Comparison of ENCODE assay signal across 8 mouse cellular contexts in genomic region chr11:59778181-59778873, GRCm38 (mm10). TPM values are rescaled to one million over a fixed set of nuclear protein-coding genes. Genes with fewer than 3 reads are reported as not detected.
DNase-seq lines count a peak whose midpoint lies in the region; ATAC-seq and TF ChIP-seq lines count a peak whose summit lies in the region.

No protein-coding gene starts in this region.

- no peaks in the 10 kb centered on the region for H3K27me3 ChIP-seq in CH12.LX (replicated peaks)
- no peaks in the 10 kb centered on the region for H3K27me3 ChIP-seq in embryonic facial prominence, embryonic 13.5 days
- no peaks in the 10 kb centered on the region for H3K27me3 ChIP-seq in heart, embryonic 13.5 days (replicated peaks)
- H3K27me3 ChIP-seq in lung, postnatal 0 days (replicated peaks; ENCODE audit: insufficient read depth, low read length) = no peaks in the 10 kb centered on the region

- no peaks in the 10 kb centered on the region for H3K79me2 ChIP-seq in CH12.LX (replicated peaks; ENCODE audit: control insufficient read depth, extremely low read depth, insufficient read depth, poor library complexity, severe bottlenecking)

- in situ Hi-C loops in CH12.LX (cut with MboI; ENCODE audit: low pct_ligation_motif_present, low pct_unique_long_range_greater_than_20kb, low sequenced_read_pairs) = no loop called here

- DNase-seq in CH12.LX (ENCODE audit: extremely low read depth) = peak; percentile 90
- DNase-seq in adrenal gland, postnatal 14 days = peak; percentile 90
- peak; percentile 39 for DNase-seq in large intestine, adult 2 months (ENCODE audit: low read depth, low spot score)
- DNase-seq in lung, postnatal 0 days (ENCODE audit: low spot score) = peak; percentile 87
- DNase-seq in right cerebral cortex, postnatal 14 days = peak; percentile 78
- peak; percentile 82 for DNase-seq in urinary bladder, postnatal 14 days (ENCODE audit: low spot score)

- TF ChIP-seq CTCF in CH12.LX (conservative IDR thresholded peaks at IDR 0.05 in 1 of 2, IDR thresholded peaks at IDR 0.05 in 1 of 2; ENCODE audit: low read depth in 2 of 2, low read length in 2 of 2) = peak; percentile 99 to 100
- peak; percentile 99 for TF ChIP-seq CTCF in lung, postnatal 0 days (IDR thresholded peaks at IDR 0.05)

- ATAC-seq in embryonic facial prominence, embryonic 13.5 days (ENCODE audit: insufficient number of reproducible peaks, insufficient read depth, low FRiP score, low TSS enrichment, low read depth) = no peak
- peak; percentile 14; the same call in 1 of the 2 replicates for ATAC-seq in heart, embryonic 13.5 days (ENCODE audit: extremely low read depth, insufficient number of reproducible peaks, low FRiP score, low TSS enrichment)
- ATAC-seq in lung, postnatal 0 days = peak; percentile 75

- dilution Hi-C loops in CH12.LX (cut with MboI; ENCODE audit: extremely low pct_ligation_motif_present, extremely low pct_unique_long_range_greater_than_20kb, low sequenced_read_pairs) = loop anchor here (25.0 kb wide), 1 partner anchor 166 kb away; no protein-coding TSS in a partner anchor

- no peak for TF ChIP-seq EP300 in CH12.LX (IDR thresholded peaks at IDR 0.05; ENCODE audit: low read length)
- TF ChIP-seq EP300 in lung, postnatal 0 days (IDR thresholded peaks at IDR 0.05) = no peak

- 52% methylated on average over 9 of the region's 9 CpGs for WGBS in embryonic facial prominence, embryonic 13.5 days
- WGBS in heart, embryonic 13.5 days = 54% methylated on average over 9 of the region's 9 CpGs
- 56% methylated on average over 9 of the region's 9 CpGs for WGBS in large intestine, adult 2 months
- 49% methylated on average over 9 of the region's 9 CpGs for WGBS in lung, postnatal 0 days

- no peaks in the 10 kb centered on the region for H3K9me3 ChIP-seq in CH12.LX (replicated peaks; ENCODE audit: low read length)
- no peaks in the 10 kb centered on the region for H3K9me3 ChIP-seq in embryonic facial prominence, embryonic 13.5 days
- no peaks in the 10 kb centered on the region for H3K9me3 ChIP-seq in heart, embryonic 13.5 days
- H3K9me3 ChIP-seq in lung, postnatal 0 days (ENCODE audit: low read length) = no peaks in the 10 kb centered on the region

- no peak overlapping the region for H3K27ac ChIP-seq in CH12.LX (ENCODE audit: insufficient read depth, low read depth)
- H3K27ac ChIP-seq in embryonic facial prominence, embryonic 13.5 days = peak overlapping the region; percentile 28; the same call in 1 of the 2 replicates
- H3K27ac ChIP-seq in heart, embryonic 13.5 days (replicated peaks) = no peak overlapping the region
- peak overlapping the region; percentile 81 for H3K27ac ChIP-seq in lung, postnatal 0 days (ENCODE audit: low read length)

- H3K4me3 ChIP-seq in CH12.LX (replicated peaks in 1 of 3; ENCODE audit: low read depth in 2 of 3, low read length in 2 of 3, poor library complexity in 1 of 3) = no peak overlapping the region
- H3K4me3 ChIP-seq in embryonic facial prominence, embryonic 13.5 days = no peak overlapping the region
- no peak overlapping the region for H3K4me3 ChIP-seq in heart, embryonic 13.5 days
- no peak overlapping the region for H3K4me3 ChIP-seq in lung, postnatal 0 days (ENCODE audit: low read depth, low read length)

- peaks cover 0 to 49% of the 10 kb centered on the region in 2 experiments for H3K36me3 ChIP-seq in CH12.LX (replicated peaks in 1 of 2; ENCODE audit: control insufficient read depth in 1 of 2, insufficient read depth in 1 of 2, low read length in 1 of 2)
- H3K36me3 ChIP-seq in embryonic facial prominence, embryonic 13.5 days = peaks cover 53% of the 10 kb centered on the region
- H3K36me3 ChIP-seq in heart, embryonic 13.5 days = peaks cover 56% of the 10 kb centered on the region
- peaks cover 28% of the 10 kb centered on the region for H3K36me3 ChIP-seq in lung, postnatal 0 days (ENCODE audit: insufficient read depth, low read length)

- H3K9ac ChIP-seq in CH12.LX (ENCODE audit: insufficient read depth, low read depth) = no peak overlapping the region
- no peak overlapping the region for H3K9ac ChIP-seq in embryonic facial prominence, embryonic 13.5 days
- no peak overlapping the region for H3K9ac ChIP-seq in heart, embryonic 13.5 days
- no peak overlapping the region for H3K9ac ChIP-seq in lung, postnatal 0 days (replicated peaks; ENCODE audit: low read depth)

- no peak for TF ChIP-seq POLR2A in CH12.LX (IDR thresholded peaks at IDR 0.05; ENCODE audit: low read depth, low read length)

- H3K4me1 ChIP-seq in CH12.LX (ENCODE audit: control insufficient read depth in 1 of 2, insufficient read depth in 2 of 2) = no peaks in the 10 kb centered on the region
- H3K4me1 ChIP-seq in embryonic facial prominence, embryonic 13.5 days = peaks cover 5% of the 10 kb centered on the region; the same call in 1 of the 2 replicates
- H3K4me1 ChIP-seq in heart, embryonic 13.5 days = peaks cover 26% of the 10 kb centered on the region
- peaks cover 4% of the 10 kb centered on the region; the same call in 1 of the 2 replicates for H3K4me1 ChIP-seq in lung, postnatal 0 days (ENCODE audit: insufficient read depth, low read depth, low read length)

- no peak overlapping the region for H3K4me2 ChIP-seq in CH12.LX (ENCODE audit: insufficient read depth, low read depth, poor library complexity, severe bottlenecking)
- no peak overlapping the region for H3K4me2 ChIP-seq in embryonic facial prominence, embryonic 13.5 days
- H3K4me2 ChIP-seq in heart, embryonic 13.5 days = no peak overlapping the region
- H3K4me2 ChIP-seq in lung, postnatal 0 days (replicated peaks; ENCODE audit: low read depth, low read length) = no peak overlapping the region

- TF ChIP-seq RAD21 in CH12.LX (IDR thresholded peaks at IDR 0.05; ENCODE audit: low read depth, low read length) = peak; percentile 77

TF ChIP-seq in CH12.LX, 34 proteins besides CTCF, POLR2A, EP300 and RAD21:
- no peak for TF ChIP-seq KAT2A (IDR thresholded peaks at IDR 0.05; ENCODE audit: insufficient replicate concordance, low read length)
- TF ChIP-seq MAX (IDR thresholded peaks at IDR 0.05; ENCODE audit: low read length) = no peak
- peak; percentile 79 for TF ChIP-seq SMC3 (IDR thresholded peaks at IDR 0.05; ENCODE audit: low read depth, low read length)
- TF ChIP-seq BHLHE40 (IDR thresholded peaks at IDR 0.05; ENCODE audit: low read depth, low read length) = no peak
- no peak for TF ChIP-seq ZNF384 (IDR thresholded peaks at IDR 0.05; ENCODE audit: low read depth, low read length)
- TF ChIP-seq ETS1 (conservative IDR thresholded peaks at IDR 0.05; ENCODE audit: low read depth, low read length) = no peak
- TF ChIP-seq IRF4 (IDR thresholded peaks at IDR 0.05; ENCODE audit: low read depth, low read length) = no peak
- no peak for TF ChIP-seq PAX5 (IDR thresholded peaks at IDR 0.05; ENCODE audit: low read length)
- TF ChIP-seq JUN (IDR thresholded peaks at IDR 0.05; ENCODE audit: insufficient read depth, low read depth, low read length) = no peak
- peak; percentile 59; the same call in 1 of the 2 replicates for TF ChIP-seq NELFE (IDR thresholded peaks at IDR 0.05; ENCODE audit: low read depth, low read length)
- TF ChIP-seq CHD1 (IDR thresholded peaks at IDR 0.05; ENCODE audit: low read depth, low read length) = no peak

RNA-seq across cellular contexts. Expression of gene Pld6, which starts 9.1 kb away (rescaled TPM):
- total RNA-seq in CH12.LX (2012; rRNA removed) (not detected in 2 replicates), CH12.LX (2014; rRNA removed) (not detected in 2 replicates)
- polyA plus RNA-seq in CH12.LX (2012; ENCODE audit: insufficient read length, low read depth) = not detected in 2 replicates
- 5.0 and 5.4 TPM in 2 replicates for total RNA-seq in adrenal gland, postnatal 14 days (2021)
- 3.6 and 3.9 TPM in 2 replicates for polyA plus RNA-seq in embryonic facial prominence, embryonic 13.5 days (2015; fragmentation: Nextera tagmentation; extraction: Ambion mirVana)
- 4.5 and 5.6 TPM in 2 replicates for polyA plus RNA-seq in heart, embryonic 13.5 days (2015; fragmentation: Nextera tagmentation; extraction: Ambion mirVana)
- 1.1 and 1.4 TPM in 2 replicates for polyA plus RNA-seq in large intestine, adult 2 months (2012; rRNA removed)
- polyA plus RNA-seq in lung, postnatal 0 days (2015; fragmentation: Nextera tagmentation; extraction: Ambion mirVana) = 2.9 and 7.3 TPM in 2 replicates

RNA-seq across cellular contexts. Expression of gene Flcn, which starts 31.5 kb away (rescaled TPM):
- total RNA-seq in CH12.LX (2012; rRNA removed) (36.1 and 37.2 TPM in 2 replicates), CH12.LX (2014; rRNA removed) (28.7 and 31.7 TPM in 2 replicates)
- 31.1 and 35.1 TPM in 2 replicates for polyA plus RNA-seq in CH12.LX (2012; ENCODE audit: insufficient read length, low read depth)
- total RNA-seq in adrenal gland, postnatal 14 days (2021) = 51.2 and 57.3 TPM in 2 replicates
- polyA plus RNA-seq in embryonic facial prominence, embryonic 13.5 days (2015; fragmentation: Nextera tagmentation; extraction: Ambion mirVana) = 34.0 and 37.5 TPM in 2 replicates
- polyA plus RNA-seq in heart, embryonic 13.5 days (2015; fragmentation: Nextera tagmentation; extraction: Ambion mirVana) = 26.9 and 28.6 TPM in 2 replicates
- polyA plus RNA-seq in large intestine, adult 2 months (2012; rRNA removed) = 18.3 and 22.5 TPM in 2 replicates
- polyA plus RNA-seq in lung, postnatal 0 days (2015; fragmentation: Nextera tagmentation; extraction: Ambion mirVana) = 55.8 and 57.4 TPM in 2 replicates

Comparison
In these comparisons a context has a peak if more than half of its experiments do, and no peak if none do; other contexts are left out.
1. DNase-seq: peak in every context shown above with its lines; median percentile 90 in CH12.LX; 90 in adrenal gland, postnatal 14 days; 87 in lung, postnatal 0 days; 82 in urinary bladder, postnatal 14 days; 78 in right cerebral cortex, postnatal 14 days; 39 in large intestine, adult 2 months.
2. H3K27ac ChIP-seq: peak in embryonic facial prominence, embryonic 13.5 days (single experiment) and lung, postnatal 0 days (single experiment); none in CH12.LX (single experiment) and heart, embryonic 13.5 days (single experiment).